Mouse (Mus musculus): ENCODE measurements around the gene Usp28. TPM values are rescaled to one million over a fixed set of nuclear protein-coding genes. Genes with fewer than 3 reads are reported as not detected.
"Not testable (repeated sequence)": the region's sequence is repeated elsewhere in the genome, so short reads cannot be mapped to it uniquely, and the experiment has no call there.

The Usp28 gene
- polyA plus RNA-seq, 1 experiment from 2014 or later: 19.6 TPM

DNA sequence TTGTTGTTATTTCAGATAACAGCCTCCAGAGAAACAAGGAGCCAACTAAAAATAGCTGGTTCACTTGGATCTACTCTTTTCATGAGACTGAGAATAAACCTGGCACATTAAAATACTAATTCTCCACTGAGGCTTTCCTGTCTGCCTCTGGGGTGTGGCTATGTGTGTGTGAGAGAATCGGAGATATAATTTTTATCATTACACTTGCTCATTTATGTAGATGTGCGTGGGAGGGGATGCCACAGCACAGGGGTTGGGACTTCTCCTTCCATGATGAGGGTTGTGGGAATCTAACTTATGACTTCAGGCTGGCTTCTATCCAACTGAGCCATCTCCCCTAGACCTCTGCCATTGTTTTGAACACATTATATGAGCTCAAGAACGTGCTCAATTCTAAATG lies 4.4 kb upstream of the Usp28 start:
- Histone ChIP-seq H3K9ac (ENCODE audit: low read depth, low read length) (no peak overlapping the region), H3K36me3 (ENCODE audit: control insufficient read depth, insufficient read depth, low read length) (no peaks in the 10 kb centered on the region), H3K4me1 (ENCODE audit: control insufficient read depth, insufficient read depth, low read length) (peaks cover 5% of the 10 kb centered on the region; the same call in 1 of the 2 replicates), H3K27me3 (replicated peaks; ENCODE audit: control insufficient read depth, insufficient read depth, low read length) (no peaks in the 10 kb centered on the region), H3K4me3 (ENCODE audit: low read length) (no peak overlapping the region), H3K27ac (ENCODE audit: low read length) (no peak overlapping the region), H3K9me3 (ENCODE audit: control insufficient read depth, low read length) (no peaks in the 10 kb centered on the region), H3K4me2 (ENCODE audit: low read depth, low read length) (no peak overlapping the region)
- WGBS: 81% methylated on average over 3 of the region's 3 CpGs
- no peak for ATAC-seq

- H3K27ac ChIP-seq (ENCODE audit: low read length): peak overlapping the region; percentile 37; the same call in 1 of the 2 replicates
- H3K4me1 ChIP-seq (ENCODE audit: control insufficient read depth, insufficient read depth, low read length): peaks cover 6% of the 10 kb centered on the region; the same call in 1 of the 2 replicates
- ATAC-seq: peak; percentile 57
- H3K27me3 ChIP-seq (replicated peaks; ENCODE audit: control insufficient read depth, insufficient read depth, low read length): no peaks in the 10 kb centered on the region
- no peak overlapping the region for H3K4me2 ChIP-seq (ENCODE audit: low read depth, low read length)
- H3K9ac ChIP-seq (ENCODE audit: low read depth, low read length): no peak overlapping the region
- H3K36me3 ChIP-seq (ENCODE audit: control insufficient read depth, insufficient read depth, low read length): no peaks in the 10 kb centered on the region
- H3K9me3 ChIP-seq (ENCODE audit: control insufficient read depth, low read length): no peaks in the 10 kb centered on the region
- no peak overlapping the region for H3K4me3 ChIP-seq (ENCODE audit: low read length)
Observed at GRCm38 (mm10) chr9:48981827-48982226, 3.3 kb upstream of the Usp28 start.

DNA sequence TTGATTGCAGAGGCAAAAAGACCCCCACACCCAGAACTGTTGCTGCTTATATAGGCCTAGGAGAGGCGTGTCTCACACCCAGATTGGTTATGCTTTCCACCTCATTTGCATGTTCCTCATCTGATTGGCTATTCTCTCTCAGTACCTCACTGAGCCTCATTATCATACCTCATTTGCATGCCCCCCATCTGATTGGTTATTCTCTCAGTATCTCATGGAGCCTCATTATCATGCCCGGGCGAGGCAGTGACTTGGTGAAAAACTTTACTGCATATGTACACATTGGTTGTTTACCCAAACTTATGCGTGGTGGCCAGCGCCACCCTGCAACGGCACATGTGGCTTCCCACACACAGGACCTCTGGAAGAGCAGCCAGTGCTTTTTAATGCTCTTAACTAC lies 1.4 kb upstream of the Usp28 start:
- H3K9ac ChIP-seq (ENCODE audit: low read depth, low read length); H3K27me3 ChIP-seq (replicated peaks; ENCODE audit: control insufficient read depth, insufficient read depth, low read length); H3K27ac ChIP-seq (ENCODE audit: low read length); H3K36me3 ChIP-seq (ENCODE audit: control insufficient read depth, insufficient read depth, low read length); H3K4me3 ChIP-seq (ENCODE audit: low read length); H3K9me3 ChIP-seq (ENCODE audit: control insufficient read depth, low read length); ATAC-seq: not testable (repeated sequence)
- 93% methylated on average over 6 of the region's 6 CpGs for WGBS
- Histone ChIP-seq H3K4me1 (ENCODE audit: control insufficient read depth, insufficient read depth, low read length) (peaks cover 13% of the 10 kb centered on the region), H3K4me2 (ENCODE audit: low read depth, low read length) (peak overlapping the region; percentile 73; the same call in 1 of the 2 replicates)

DNA sequence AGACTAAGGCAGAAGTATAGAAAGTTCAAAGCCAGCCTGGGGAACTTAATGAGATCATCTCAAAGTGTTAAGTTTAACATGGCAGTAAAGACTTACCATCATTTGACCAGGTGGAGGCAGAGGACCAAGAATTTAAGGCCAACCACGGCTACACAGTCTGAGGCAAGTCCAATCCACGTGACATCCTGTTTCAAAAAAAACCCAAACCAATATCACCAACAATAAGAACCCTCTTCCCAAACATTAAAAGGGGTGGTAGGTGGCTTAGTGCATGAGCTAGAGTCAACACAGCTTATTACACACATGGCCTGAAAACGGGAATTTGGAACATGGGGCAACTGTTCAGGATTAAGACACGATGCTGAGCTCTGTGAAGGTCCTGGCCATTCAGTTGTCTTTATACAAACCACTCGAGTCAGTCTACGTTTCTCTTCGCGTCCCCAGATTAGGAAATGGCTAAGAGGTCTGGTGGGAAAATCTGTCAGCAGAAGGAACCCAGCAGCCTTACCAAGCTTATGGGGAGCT lies 793 bp upstream of the Usp28 start:
- Histone ChIP-seq H3K4me1 (ENCODE audit: control insufficient read depth, insufficient read depth, low read length) (peaks cover 13% of the 10 kb centered on the region), H3K27ac (ENCODE audit: low read length) (peak overlapping the region; percentile 86), H3K4me2 (ENCODE audit: low read depth, low read length) (peak overlapping the region; percentile 73), H3K9ac (ENCODE audit: low read depth, low read length) (peak overlapping the region; percentile 82), H3K9me3 (ENCODE audit: control insufficient read depth, low read length) (no peaks in the 10 kb centered on the region), H3K27me3 (replicated peaks; ENCODE audit: control insufficient read depth, insufficient read depth, low read length) (no peaks in the 10 kb centered on the region), H3K36me3 (ENCODE audit: control insufficient read depth, insufficient read depth, low read length) (no peaks in the 10 kb centered on the region), H3K4me3 (ENCODE audit: low read length) (peak overlapping the region; percentile 79)
- 24% methylated on average over 8 of the region's 8 CpGs for WGBS
- peak; percentile 27 for ATAC-seq

GRCm38 (mm10) chr9:48985708-48986088 lies 523 bp downstream of the Usp28 start:
- H3K9me3 ChIP-seq (ENCODE audit: control insufficient read depth, low read length): no peaks in the 10 kb centered on the region
- peaks cover 13% of the 10 kb centered on the region for H3K4me1 ChIP-seq (ENCODE audit: control insufficient read depth, insufficient read depth, low read length)
- peak overlapping the region; percentile 83 for H3K4me2 ChIP-seq (ENCODE audit: low read depth, low read length)
- peak overlapping the region; percentile 87 for H3K9ac ChIP-seq (ENCODE audit: low read depth, low read length)
- WGBS: under 1% methylated on average over 20 of the region's 20 CpGs
- no peak for ATAC-seq
- no peaks in the 10 kb centered on the region for H3K27me3 ChIP-seq (replicated peaks; ENCODE audit: control insufficient read depth, insufficient read depth, low read length)
- peak overlapping the region; percentile 79 for H3K4me3 ChIP-seq (ENCODE audit: low read length)
- peak overlapping the region; percentile 76; the same call in 1 of the 2 replicates for H3K27ac ChIP-seq (ENCODE audit: low read length)
- H3K36me3 ChIP-seq (ENCODE audit: control insufficient read depth, insufficient read depth, low read length): no peaks in the 10 kb centered on the region

GRCm38 (mm10) chr9:48986616-48987141 lies 1.5 kb downstream of the Usp28 start:
- H3K27me3 ChIP-seq (replicated peaks; ENCODE audit: control insufficient read depth, insufficient read depth, low read length): no peaks in the 10 kb centered on the region
- no peak overlapping the region for H3K9ac ChIP-seq (ENCODE audit: low read depth, low read length)
- H3K36me3 ChIP-seq (ENCODE audit: control insufficient read depth, insufficient read depth, low read length): no peaks in the 10 kb centered on the region
- peak overlapping the region; percentile 13; the same call in 1 of the 2 replicates for H3K4me2 ChIP-seq (ENCODE audit: low read depth, low read length)
- H3K9me3 ChIP-seq (ENCODE audit: control insufficient read depth, low read length): no peaks in the 10 kb centered on the region
- no peak for ATAC-seq
- no peak overlapping the region for H3K4me3 ChIP-seq (ENCODE audit: low read length)
- H3K4me1 ChIP-seq (ENCODE audit: control insufficient read depth, insufficient read depth, low read length): peaks cover 10% of the 10 kb centered on the region
- 43% methylated on average over 7 of the region's 7 CpGs for WGBS
- no peak overlapping the region for H3K27ac ChIP-seq (ENCODE audit: low read length)

GRCm38 (mm10) chr9:48987201-48988101 lies 2.3 kb downstream of the Usp28 start:
- Histone ChIP-seq H3K4me3 (ENCODE audit: low read length) (no peak overlapping the region), H3K27me3 (replicated peaks; ENCODE audit: control insufficient read depth, insufficient read depth, low read length) (no peaks in the 10 kb centered on the region), H3K9ac (ENCODE audit: low read depth, low read length) (0 out of 2 replicates have a peak overlapping the region, but pooled peaks have one; percentile 0), H3K27ac (ENCODE audit: low read length) (no peak overlapping the region), H3K4me2 (ENCODE audit: low read depth, low read length) (peak overlapping the region; percentile 13; the same call in 1 of the 2 replicates), H3K36me3 (ENCODE audit: control insufficient read depth, insufficient read depth, low read length) (no peaks in the 10 kb centered on the region), H3K4me1 (ENCODE audit: control insufficient read depth, insufficient read depth, low read length) (peaks cover 9% of the 10 kb centered on the region), H3K9me3 (ENCODE audit: control insufficient read depth, low read length) (no peaks in the 10 kb centered on the region)
- no peak for ATAC-seq
- WGBS: 29% methylated on average over 12 of the region's 12 CpGs

DNA sequence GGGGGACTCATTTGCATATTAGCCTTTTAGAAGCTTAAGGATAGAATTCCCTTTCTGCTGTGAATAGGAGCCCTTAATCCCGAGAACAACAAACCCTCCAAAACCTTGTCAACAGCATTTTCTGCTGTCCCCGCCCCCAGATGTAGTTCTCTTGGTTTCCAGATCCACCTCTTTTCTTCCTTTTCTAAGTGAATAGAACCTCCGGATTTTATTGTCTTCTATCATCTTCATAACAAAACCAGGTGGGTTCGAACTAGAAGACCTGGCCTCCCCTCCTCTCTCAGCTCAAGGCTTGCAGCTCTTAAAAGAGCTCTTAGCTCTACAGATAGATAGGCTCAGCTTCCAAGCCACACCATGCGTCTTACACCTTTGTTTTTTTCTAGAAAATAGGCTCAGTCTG lies 6.5 kb downstream of the Usp28 start:
- no peak overlapping the region for H3K4me2 ChIP-seq (ENCODE audit: low read depth, low read length)
- H3K9me3 ChIP-seq (ENCODE audit: control insufficient read depth, low read length): no peaks in the 10 kb centered on the region
- 79% methylated on average over 5 of the region's 5 CpGs for WGBS
- H3K9ac ChIP-seq (ENCODE audit: low read depth, low read length): no peak overlapping the region
- H3K36me3 ChIP-seq (ENCODE audit: control insufficient read depth, insufficient read depth, low read length): 0 out of 2 replicates have a peak, but pooled peaks cover 3% of the 10 kb centered on the region
- H3K4me3 ChIP-seq (ENCODE audit: low read length): no peak overlapping the region
- no peaks in the 10 kb centered on the region for H3K27me3 ChIP-seq (replicated peaks; ENCODE audit: control insufficient read depth, insufficient read depth, low read length)
- H3K27ac ChIP-seq (ENCODE audit: low read length): no peak overlapping the region
- ATAC-seq: no peak
- peaks cover 7% of the 10 kb centered on the region for H3K4me1 ChIP-seq (ENCODE audit: control insufficient read depth, insufficient read depth, low read length)

DNA sequence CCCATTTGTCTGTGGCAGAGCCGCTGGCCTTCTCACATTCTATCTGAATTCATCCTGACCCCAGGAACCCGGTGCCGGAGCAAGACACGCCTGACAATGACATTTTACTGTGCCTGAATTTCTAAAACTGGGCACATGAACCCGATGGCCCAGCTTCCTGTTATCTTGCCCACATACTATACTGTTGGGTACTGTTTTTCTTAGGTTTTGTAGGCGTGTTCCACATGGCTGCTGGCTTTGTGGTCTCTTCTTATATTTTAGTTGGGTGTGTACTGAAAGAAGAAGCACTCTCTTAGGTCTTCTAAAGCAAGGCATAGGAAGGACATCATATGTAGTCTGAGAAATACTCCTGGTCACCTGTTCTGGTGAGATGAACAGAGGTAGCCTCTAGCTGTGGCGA lies 9.6 kb downstream of the Usp28 start:
- Histone ChIP-seq H3K4me2 (ENCODE audit: low read depth, low read length) (no peak overlapping the region), H3K4me3 (ENCODE audit: low read length) (no peak overlapping the region), H3K9me3 (ENCODE audit: control insufficient read depth, low read length) (no peaks in the 10 kb centered on the region), H3K36me3 (ENCODE audit: control insufficient read depth, insufficient read depth, low read length) (0 out of 2 replicates have a peak, but pooled peaks cover 3% of the 10 kb centered on the region), H3K4me1 (ENCODE audit: control insufficient read depth, insufficient read depth, low read length) (no peaks in the 10 kb centered on the region), H3K9ac (ENCODE audit: low read depth, low read length) (no peak overlapping the region), H3K27me3 (replicated peaks; ENCODE audit: control insufficient read depth, insufficient read depth, low read length) (no peaks in the 10 kb centered on the region), H3K27ac (ENCODE audit: low read length) (no peak overlapping the region)
- 95% methylated on average over 7 of the region's 7 CpGs for WGBS
- ATAC-seq: no peak
